Mouse (Mus musculus) liver, adult 2 months (tissue): ENCODE measurements around the gene Dnah14. TPM values are rescaled to one million over a fixed set of nuclear protein-coding genes. Genes with fewer than 3 reads are reported as not detected.
A peak's percentile ranks its signal among the peaks of the same experiment; 100 is the strongest.

Experiments
- DNase-seq: peaks from one replicate; pipeline ENCODE4 v3.0.0-alpha.2; 2011; ENCODE audit warnings: low read depth, low spot score; ENCODE audit errors: extremely low read depth
- H3K27ac ChIP-seq: fragments of 200-500 bp; replicated peaks from 2 replicates; pipeline ENCODE4 v1.5.1; 2012; ENCODE audit warnings: low read depth, mild to moderate bottlenecking, control low read depth, inconsistent platforms, low read length; ENCODE audit not compliant: insufficient read depth
- H3K27me3 ChIP-seq: fragments of 200-500 bp; 2 replicates; pipeline ENCODE4 v1.6.1; 2012; ENCODE audit warnings: mild to moderate bottlenecking, moderate library complexity, low read length, inconsistent platforms; ENCODE audit not compliant: control insufficient read depth, insufficient read depth
- H3K36me3 ChIP-seq: fragments of 200-500 bp; 2 replicates; pipeline ENCODE4 v1.6.1; 2012; ENCODE audit warnings: low read length, inconsistent platforms; ENCODE audit not compliant: control insufficient read depth, insufficient read depth
- H3K4me1 ChIP-seq: fragments of 200-500 bp; 2 replicates; pipeline ENCODE4 v1.6.1; 2011; ENCODE audit warnings: low read length; ENCODE audit not compliant: control insufficient read depth, insufficient read depth
- H3K4me3 ChIP-seq: fragments of 200-500 bp; 2 replicates; pipeline ENCODE4 v1.5.1; 2011; ENCODE audit warnings: low read depth, mild to moderate bottlenecking, control low read depth, low read length, moderate library complexity; ENCODE audit not compliant: insufficient read depth
- H3K79me2 ChIP-seq: fragments of 200-500 bp; 2 replicates; pipeline ENCODE4 v1.6.1; 2012; ENCODE audit warnings: inconsistent platforms, mild to moderate bottlenecking, low read length, moderate library complexity; ENCODE audit not compliant: control insufficient read depth, insufficient read depth
- H3K9ac ChIP-seq: fragments of 200-500 bp; 2 replicates; pipeline ENCODE4 v1.6.1; 2012; ENCODE audit warnings: low read depth, mild to moderate bottlenecking, control low read depth, inconsistent platforms, low read length
- CTCF ChIP-seq: fragments of 200-500 bp; IDR thresholded peaks from 2 replicates; pipeline ENCODE4 v1.5.1; 2011; ENCODE audit warnings: low read depth, low read length, control low read depth
- POLR2A ChIP-seq: fragments of 200-500 bp; IDR thresholded peaks from 2 replicates; pipeline ENCODE4 v1.6.1; 2011; ENCODE audit warnings: low read length, control low read depth; ENCODE audit not compliant: insufficient read depth; ENCODE audit errors: extremely low read depth
- WGBS: fragments of 180-500 bp; shearing (Covaris S2); methylation state at CpG from one replicate; pipeline ENCODE4 v1.1.7; 2018; 5-methylcytosine and 5-hydroxymethylcytosine counted together
- polyA plus RNA-seq: library from polyadenylated mRNA; depleted of rRNA; stranded (reverse); fragments of >200 nt; gene quantifications from 2 replicates; pipeline ENCODE4 v1.2.3, GENCODE M21; 2012
- total RNA-seq: library from RNA; depleted of rRNA; stranded (reverse); fragments of >200 nt; gene quantifications from 2 replicates; pipeline ENCODE4 v1.2.3, GENCODE M21; 2014

The Dnah14 gene
- total and polyA plus RNA-seq, 2 experiments = not detected

GRCm38 (mm10) chr1:181617332-181617731 lies 41.0 kb downstream of the Dnah14 start:
- no peaks in the 10 kb centered on the region for H3K79me2 ChIP-seq
- H3K27ac ChIP-seq = no peak overlapping the region
- H3K4me1 ChIP-seq = no peaks in the 10 kb centered on the region
- TF ChIP-seq CTCF (peak; percentile 68), POLR2A (no peak)
- H3K27me3 ChIP-seq = no peaks in the 10 kb centered on the region
- H3K4me3 ChIP-seq = no peak overlapping the region
- H3K36me3 ChIP-seq = no peaks in the 10 kb centered on the region
- H3K9ac ChIP-seq = no peak overlapping the region
- 49% methylated on average over 5 of the region's 5 CpGs for WGBS
- DNase-seq = peak; percentile 0

DNA sequence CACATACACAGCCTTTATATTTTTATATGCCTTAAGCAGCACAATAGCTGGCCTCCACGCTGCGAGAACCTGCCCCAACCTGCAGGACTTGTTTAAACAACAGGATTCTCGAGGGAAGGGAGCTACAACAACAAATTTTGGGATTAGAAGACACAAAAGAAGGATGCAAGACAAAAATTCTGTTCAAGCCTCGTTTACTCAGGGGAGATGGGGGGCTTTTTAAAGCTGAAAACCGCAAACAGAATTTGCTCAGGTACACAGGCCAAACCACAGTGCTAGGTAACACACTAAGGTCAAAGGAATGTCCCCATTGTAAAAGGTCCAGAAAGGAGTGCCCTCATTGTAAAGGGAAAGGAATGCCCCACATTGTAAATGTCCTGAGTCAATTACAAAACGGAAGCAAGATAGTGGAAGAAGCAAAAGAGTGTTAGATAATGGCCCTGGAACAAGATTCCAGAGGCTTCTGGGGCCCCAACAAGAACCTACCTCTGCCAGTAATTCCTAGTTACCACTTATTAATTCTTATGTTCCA lies 46.9 kb downstream of the Dnah14 start:
- no peak overlapping the region for H3K27ac ChIP-seq
- no peak for TF ChIP-seq POLR2A
- no peaks in the 10 kb centered on the region for H3K27me3 ChIP-seq
- H3K9ac ChIP-seq = no peak overlapping the region
- WGBS = 43% methylated on average over 6 of the region's 6 CpGs
- DNase-seq = no peak
- H3K36me3 ChIP-seq = no peaks in the 10 kb centered on the region
- no peak overlapping the region for H3K4me3 ChIP-seq
- H3K79me2 ChIP-seq = no peaks in the 10 kb centered on the region
- no peaks in the 10 kb centered on the region for H3K4me1 ChIP-seq

DNA sequence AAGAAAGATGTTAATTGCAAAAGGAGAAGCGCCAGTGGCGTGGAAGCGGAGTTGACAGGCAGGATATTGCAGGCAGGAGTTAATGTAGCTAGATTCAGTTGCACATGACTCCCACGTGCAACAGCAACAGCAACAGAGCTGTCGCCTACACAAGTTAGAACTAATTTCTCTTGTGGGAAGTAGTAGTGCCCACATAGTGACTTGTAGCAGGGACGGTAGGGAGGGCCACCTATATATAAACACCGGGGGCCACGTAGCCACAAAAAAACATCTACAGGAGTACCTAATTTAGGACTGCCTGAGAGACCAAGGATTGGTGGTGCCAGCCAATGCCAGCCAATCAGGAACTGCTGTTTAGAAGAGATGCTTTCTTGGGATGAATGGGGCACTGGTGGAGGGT lies 48.5 kb downstream of the Dnah14 start:
- Histone ChIP-seq H3K36me3 (no peaks in the 10 kb centered on the region), H3K4me1 (no peaks in the 10 kb centered on the region), H3K4me3 (no peak overlapping the region), H3K27me3 (no peaks in the 10 kb centered on the region), H3K79me2 (no peaks in the 10 kb centered on the region), H3K27ac (no peak overlapping the region), H3K9ac (no peak overlapping the region)
- no peak for TF ChIP-seq CTCF
- no peak for TF ChIP-seq POLR2A
- WGBS = 90% methylated on average over 8 of the region's 8 CpGs
- DNase-seq = no peak

DNA sequence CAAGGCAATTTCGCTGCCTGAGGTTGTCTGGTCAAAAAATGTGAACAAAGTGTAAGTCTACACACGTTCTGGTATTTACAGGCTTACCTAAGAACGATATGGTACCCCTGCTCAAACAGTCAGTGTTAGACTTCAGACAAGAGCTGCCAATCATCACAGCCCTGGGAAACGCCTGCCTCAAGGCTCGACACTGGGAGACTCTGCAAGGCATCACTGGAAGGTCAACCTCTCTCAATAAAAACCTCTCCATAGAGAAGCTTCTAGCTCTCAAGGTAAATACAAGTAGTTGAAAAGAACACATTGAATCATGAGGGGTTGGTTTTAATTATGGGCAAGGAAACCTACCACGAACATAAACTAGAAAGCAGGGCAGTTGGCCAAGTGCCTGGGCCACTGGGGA lies 51.9 kb downstream of the Dnah14 start:
- Histone ChIP-seq H3K36me3 (no peaks in the 10 kb centered on the region), H3K79me2 (no peaks in the 10 kb centered on the region), H3K27ac (no peak overlapping the region), H3K9ac (no peak overlapping the region), H3K27me3 (no peaks in the 10 kb centered on the region), H3K4me1 (no peaks in the 10 kb centered on the region), H3K4me3 (no peak overlapping the region)
- no peak for DNase-seq
- TF ChIP-seq POLR2A = no peak
- no peak for TF ChIP-seq CTCF
- 32% methylated on average over 6 of the region's 6 CpGs for WGBS

DNA sequence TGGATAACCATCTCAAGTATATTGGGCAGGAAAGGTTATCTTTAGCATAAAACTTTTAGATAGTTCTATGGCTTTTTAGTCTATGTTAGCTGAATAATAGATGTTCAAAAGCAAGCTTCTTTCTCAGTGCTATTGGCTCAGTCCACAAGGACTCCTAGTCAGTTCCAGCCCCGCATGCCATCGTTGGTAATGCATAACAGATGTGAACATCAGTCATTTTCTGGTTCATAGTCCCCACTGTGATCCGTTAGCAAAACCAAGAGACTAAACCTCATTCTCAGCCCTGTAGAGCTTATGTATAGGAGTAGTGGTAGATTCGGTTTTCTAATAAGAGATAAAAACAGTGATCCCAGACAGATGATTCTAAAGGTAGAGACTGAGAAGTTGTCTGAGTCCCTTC lies 55.0 kb downstream of the Dnah14 start:
- WGBS = 89% methylated on average over 4 of the region's 4 CpGs
- TF ChIP-seq POLR2A = no peak
- no peaks in the 10 kb centered on the region for H3K27me3 ChIP-seq

GRCm38 (mm10) chr1:181637997-181638713 lies 61.8 kb downstream of the Dnah14 start:
- Histone ChIP-seq H3K36me3 (no peaks in the 10 kb centered on the region), H3K27me3 (no peaks in the 10 kb centered on the region), H3K79me2 (no peaks in the 10 kb centered on the region), H3K27ac (no peak overlapping the region), H3K4me1 (no peaks in the 10 kb centered on the region), H3K4me3 (no peak overlapping the region), H3K9ac (no peak overlapping the region)
- DNase-seq = no peak
- TF ChIP-seq POLR2A (no peak), CTCF (no peak)
- WGBS = 83% methylated on average over 12 of the region's 12 CpGs

More for the DNA sequence above, 55.0 kb downstream of the Dnah14 start:
- Histone ChIP-seq H3K4me3 (no peak overlapping the region), H3K36me3 (no peaks in the 10 kb centered on the region), H3K27ac (no peak overlapping the region), H3K79me2 (no peaks in the 10 kb centered on the region), H3K4me1 (no peaks in the 10 kb centered on the region), H3K9ac (no peak overlapping the region)
- DNase-seq = no peak
